Mouse (Mus musculus): Measurements from ENCODE around the gene Hs3st3b1. TPM values are rescaled to one million over a fixed set of nuclear protein-coding genes. Genes with fewer than 3 reads are reported as not detected.

The Hs3st3b1 gene
- polyA plus RNA-seq, 1 experiment = not detected

GRCm38 (mm10) chr11:63850261-63850660 lies 71.8 kb downstream of the Hs3st3b1 start:
- no peak for TF ChIP-seq CTCF (IDR thresholded peaks at IDR 0.05; ENCODE audit: low read depth, low read length)
- TF ChIP-seq POLR2A (IDR thresholded peaks at IDR 0.05; ENCODE audit: borderline replicate concordance, low read depth, low read length) = no peak
- no peaks in the 10 kb centered on the region for H3K4me1 ChIP-seq (ENCODE audit: control insufficient read depth, insufficient read depth, low read length)
- H3K4me3 ChIP-seq (ENCODE audit: insufficient read depth, low read length) = no peak overlapping the region
- H3K27ac ChIP-seq (ENCODE audit: insufficient read depth, low read depth, low read length) = no peak overlapping the region

- no peak overlapping the region for H3K4me3 ChIP-seq (ENCODE audit: insufficient read depth, low read length)
- TF ChIP-seq CTCF (IDR thresholded peaks at IDR 0.05; ENCODE audit: low read depth, low read length) (no peak), POLR2A (IDR thresholded peaks at IDR 0.05; ENCODE audit: borderline replicate concordance, low read depth, low read length) (no peak)
- no peak overlapping the region for H3K27ac ChIP-seq (ENCODE audit: insufficient read depth, low read depth, low read length)
- H3K4me1 ChIP-seq (ENCODE audit: control insufficient read depth, insufficient read depth, low read length) = no peaks in the 10 kb centered on the region
These were observed 76.7 kb downstream of the Hs3st3b1 start for GRCm38 (mm10) chr11:63845379-63845778.

GRCm38 (mm10) chr11:63844701-63845100 lies 77.4 kb downstream of the Hs3st3b1 start:
- no peak for TF ChIP-seq POLR2A (IDR thresholded peaks at IDR 0.05; ENCODE audit: borderline replicate concordance, low read depth, low read length)
- no peak for TF ChIP-seq CTCF (IDR thresholded peaks at IDR 0.05; ENCODE audit: low read depth, low read length)
- no peak overlapping the region for H3K4me3 ChIP-seq (ENCODE audit: insufficient read depth, low read length)
- no peak overlapping the region for H3K27ac ChIP-seq (ENCODE audit: insufficient read depth, low read depth, low read length)
- no peaks in the 10 kb centered on the region for H3K4me1 ChIP-seq (ENCODE audit: control insufficient read depth, insufficient read depth, low read length)

DNA sequence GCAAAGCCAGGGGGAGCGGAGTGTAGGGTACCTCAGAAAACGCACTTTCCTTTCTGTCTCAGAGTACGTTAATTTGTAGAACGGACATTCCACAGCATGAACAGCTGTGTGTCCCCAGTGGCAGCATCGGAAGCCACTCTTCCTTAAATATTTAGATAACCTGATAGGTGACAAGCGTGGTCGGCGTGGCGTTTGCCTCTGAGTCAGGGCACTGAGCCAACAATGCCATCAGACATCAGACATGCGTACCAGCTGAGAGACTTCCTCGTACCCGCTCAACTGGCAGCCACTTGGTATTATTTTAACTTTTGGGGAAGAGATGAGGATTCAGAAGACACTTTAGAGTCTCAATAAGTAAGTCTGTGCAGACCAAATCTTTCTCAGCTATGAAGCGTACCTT lies 84.6 kb downstream of the Hs3st3b1 start:
- TF ChIP-seq CTCF (IDR thresholded peaks at IDR 0.05; ENCODE audit: low read depth, low read length) = no peak
- no peak for TF ChIP-seq POLR2A (IDR thresholded peaks at IDR 0.05; ENCODE audit: borderline replicate concordance, low read depth, low read length)
- Histone ChIP-seq H3K4me1 (ENCODE audit: control insufficient read depth, insufficient read depth, low read length) (no peaks in the 10 kb centered on the region), H3K27ac (ENCODE audit: insufficient read depth, low read depth, low read length) (no peak overlapping the region), H3K4me3 (ENCODE audit: insufficient read depth, low read length) (no peak overlapping the region)

Other genes with a start within 250 kb of the Hs3st3b1 start
- 6.0 and 6.9 TPM in 2 replicates for gene Cox10, start 157.2 kb upstream of the Hs3st3b1 start, polyA plus RNA-seq (2012; ENCODE audit: insufficient read depth, insufficient read length, missing spikeins)

All from bone marrow macrophage, adult 2 months (primary cell).